Mouse (Mus musculus) macrophage (primary cell): ENCODE measurements around the gene Apln. TPM values are rescaled to one million over a fixed set of nuclear protein-coding genes. Genes with fewer than 3 reads are reported as not detected.

Experiments
- H3K27ac ChIP-seq: fragments of 350-480 bp; formaldehyde crosslinking; 2 replicates; pipeline ENCODE4 v1.9.0; 2021
- H3K36me3 ChIP-seq: fragments of 350-480 bp; formaldehyde crosslinking; 2 replicates; pipeline ENCODE4 v1.9.0; 2021; ENCODE audit errors: inconsistent target
- H3K4me3 ChIP-seq: fragments of 350-480 bp; formaldehyde crosslinking; 2 replicates; pipeline ENCODE4 v1.9.0; 2021; ENCODE audit errors: inconsistent target
- H3K79me2 ChIP-seq: fragments of 350-480 bp; formaldehyde crosslinking; 2 replicates; pipeline ENCODE4 v1.9.0; 2021; ENCODE audit errors: inconsistent target
- WGBS: methylation state at CpG from one replicate; pipeline ENCODE4 v1.1.7; 2026; ENCODE audit warnings: inconsistent platforms; ENCODE audit not compliant: missing documents; 5-methylcytosine and 5-hydroxymethylcytosine counted together
- polyA plus RNA-seq: library from polyadenylated mRNA; stranded (reverse); fragments of 250-400 nt; gene quantifications from 3 replicates; pipeline ENCODE4 v1.2.4, GENCODE M21; 2018; ENCODE audit warnings: inconsistent platforms

Gene Apln
- polyA plus RNA-seq, 1 experiment from 2014 or later: 0.57 TPM

- Histone ChIP-seq H3K79me2 (no peaks in the 10 kb centered on the region), H3K36me3 (no peaks in the 10 kb centered on the region), H3K27ac (no peak overlapping the region), H3K4me3 (no peak overlapping the region)
- 15% methylated on average over 15 of the region's 19 CpGs for WGBS
Measured at GRCm38 (mm10) chrX:47985000-47985619, 49.5 kb downstream of the Apln start.

GRCm38 (mm10) chrX:47977078-47977477, 57.6 kb downstream of the Apln start:
- Histone ChIP-seq H3K36me3 (no peaks in the 10 kb centered on the region), H3K27ac (peak overlapping the region; percentile 8; the same call in 1 of the 2 replicates), H3K79me2 (no peaks in the 10 kb centered on the region), H3K4me3 (no peak overlapping the region)
- 95% methylated on average over 5 of the region's 5 CpGs for WGBS

GRCm38 (mm10) chrX:47976551-47976950, 58.1 kb downstream of the Apln start:
- 33% methylated on average over 4 of the region's 4 CpGs for WGBS
- H3K4me3 ChIP-seq: no peak overlapping the region

More at GRCm38 (mm10) chrX:47976551-47976950, 58.1 kb downstream of the Apln start:
- Histone ChIP-seq H3K36me3 (no peaks in the 10 kb centered on the region), H3K79me2 (no peaks in the 10 kb centered on the region), H3K27ac (peak overlapping the region; percentile 41)

Other genes with a start within 250 kb of the Apln start
- gene Smarca1, start 141.9 kb downstream of the Apln start, polyA plus RNA-seq: not detected in 3 replicates
- 19.0 to 21.6 TPM (median 20.6 TPM) in 3 replicates for gene Ocrl, start 122.5 kb downstream of the Apln start, polyA plus RNA-seq
- not detected in 3 replicates for gene Xpnpep2, start 73.9 kb upstream of the Apln start, polyA plus RNA-seq
- 69.0 to 81.4 TPM (median 69.1 TPM) in 3 replicates for gene Sash3, start 111.6 kb upstream of the Apln start, polyA plus RNA-seq
- 31.7 to 69.9 TPM (median 45.2 TPM) in 3 replicates for gene Zdhhc9, start 174.0 kb upstream of the Apln start, polyA plus RNA-seq
- gene Utp14a, start 222.0 kb upstream of the Apln start, polyA plus RNA-seq: 28.6 to 42.0 TPM (median 33.0 TPM) in 3 replicates